In the genomic region with DNA sequence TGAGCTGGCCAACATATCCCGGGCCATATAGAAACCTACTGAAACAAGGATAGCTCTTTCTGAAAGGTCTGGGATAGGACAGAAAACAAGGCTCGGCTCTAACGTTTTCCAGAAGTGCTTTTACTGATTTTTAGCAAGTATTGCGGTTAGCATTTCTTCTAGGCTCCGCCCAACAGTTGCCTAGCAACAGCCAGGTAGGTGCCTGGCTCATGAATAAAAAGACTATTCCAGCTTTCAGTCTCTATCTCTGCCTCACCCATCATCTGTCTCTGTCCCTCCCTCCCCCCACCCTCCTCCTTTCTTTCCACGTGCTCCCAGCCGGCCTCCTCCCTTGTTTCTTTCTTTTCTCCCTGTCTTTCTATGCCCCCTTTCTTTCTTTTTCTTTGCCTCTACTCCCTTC, we compare ENCODE assay signal across 42 mouse cellular contexts. TPM values are rescaled to one million over a fixed set of nuclear protein-coding genes. Genes with fewer than 3 reads are reported as not detected.
DNase-seq lines count a peak whose midpoint lies in the region; ATAC-seq and TF ChIP-seq lines count a peak whose summit lies in the region.
"Had no signal": no experiment of that assay in that cellular context is flagged by ENCODE, and none has a peak within 500 bp of the region (broad histone marks: within the 10 kb centered on the region; RNA-seq: fewer than 3 reads in every experiment).

No protein-coding gene starts in this region.

- H3K27ac ChIP-seq in forebrain, postnatal 0 days (ENCODE audit: low read depth, low read length) = no peak overlapping the region
- H3K27ac ChIP-seq in forebrain, embryonic 12.5 days = no peak overlapping the region
- no peak overlapping the region for H3K27ac ChIP-seq in midbrain, embryonic 15.5 days
- no peak overlapping the region for H3K27ac ChIP-seq in midbrain, embryonic 13.5 days
- H3K27ac ChIP-seq in ES-Bruce4 (ENCODE audit: insufficient read depth, low read length) = peak overlapping the region; percentile 51
- H3K27ac ChIP-seq: heart, embryonic 10.5 days; hindbrain, embryonic 13.5 days; layer of hippocampus, adult 2 months; left cerebral cortex, adult 2 months; limb, embryonic 13.5 days had no signal

- H3K36me3 ChIP-seq in forebrain, postnatal 0 days (ENCODE audit: insufficient read depth) = no peaks in the 10 kb centered on the region
- no peaks in the 10 kb centered on the region for H3K36me3 ChIP-seq in forebrain, embryonic 12.5 days (replicated peaks)
- no peaks in the 10 kb centered on the region for H3K36me3 ChIP-seq in midbrain, embryonic 15.5 days (replicated peaks)
- H3K36me3 ChIP-seq in midbrain, embryonic 13.5 days = no peaks in the 10 kb centered on the region
- peaks cover 6% of the 10 kb centered on the region; the same call in 1 of the 2 replicates for H3K36me3 ChIP-seq in ES-Bruce4 (ENCODE audit: control insufficient read depth, insufficient read depth, low read length, poor library complexity, severe bottlenecking)
- H3K36me3 ChIP-seq: heart, embryonic 10.5 days; hindbrain, embryonic 13.5 days; limb, embryonic 13.5 days had no signal

- DNase-seq in forebrain, postnatal 0 days = peak; percentile 41
- DNase-seq in brain, embryonic 14.5 days (ENCODE audit: low read depth) = peak; percentile 18
- DNase-seq in right cerebral cortex, adult 2 months (ENCODE audit: low spot score in 2 of 2) = no peak
- DNase-seq: adrenal gland, postnatal 36 days; cerebellum, adult 2 months; cerebellum, postnatal 14 days; gastrocnemius, postnatal 25 days; heart, adult 11 months; heart, postnatal 36 days; kidney, adult 18-20 months; kidney, postnatal 36 days; lung, postnatal 36 days; right cerebral cortex, postnatal 14 days had no signal

- no peak for TF ChIP-seq POLR2A in ES-Bruce4 (IDR thresholded peaks at IDR 0.05; ENCODE audit: insufficient read depth, low read length)
- no peak for TF ChIP-seq POLR2A in brain, embryonic 14.5 days (IDR thresholded peaks at IDR 0.05; ENCODE audit: borderline replicate concordance, extremely low read depth, insufficient read depth, insufficient read length, poor library complexity, severe bottlenecking)

- H3K9me3 ChIP-seq in forebrain, postnatal 0 days (ENCODE audit: low read length) = no peaks in the 10 kb centered on the region
- no peaks in the 10 kb centered on the region for H3K9me3 ChIP-seq in forebrain, embryonic 12.5 days
- H3K9me3 ChIP-seq in midbrain, embryonic 15.5 days = no peaks in the 10 kb centered on the region
- H3K9me3 ChIP-seq in midbrain, embryonic 13.5 days = no peaks in the 10 kb centered on the region
- no peaks in the 10 kb centered on the region for H3K9me3 ChIP-seq in ES-Bruce4 (replicated peaks; ENCODE audit: control insufficient read depth, insufficient read depth, low read length, poor library complexity, severe bottlenecking)
- H3K9me3 ChIP-seq: heart, embryonic 10.5 days; hindbrain, embryonic 13.5 days; limb, embryonic 13.5 days; megakaryocyte, embryonic 14.5 days had no signal

- 27% methylated on average over 7 of the region's 7 CpGs for WGBS in forebrain, postnatal 0 days
- WGBS in forebrain, embryonic 12.5 days = 19% methylated on average over 7 of the region's 7 CpGs
- WGBS in midbrain, embryonic 15.5 days = 18% methylated on average over 7 of the region's 7 CpGs
- WGBS in midbrain, embryonic 13.5 days = 31% methylated on average over 7 of the region's 7 CpGs

- H3K9ac ChIP-seq in forebrain, postnatal 0 days = no peak overlapping the region
- H3K9ac ChIP-seq in forebrain, embryonic 12.5 days = no peak overlapping the region
- H3K9ac ChIP-seq in midbrain, embryonic 15.5 days = no peak overlapping the region
- no peak overlapping the region for H3K9ac ChIP-seq in midbrain, embryonic 13.5 days (replicated peaks)
- no peak overlapping the region for H3K9ac ChIP-seq in ES-Bruce4 (ENCODE audit: low read depth, poor library complexity, severe bottlenecking)
- H3K9ac ChIP-seq: hindbrain, embryonic 13.5 days; limb, embryonic 13.5 days had no signal

- no peak overlapping the region for H3K4me3 ChIP-seq in forebrain, postnatal 0 days (ENCODE audit: low read depth, low read length)
- no peak overlapping the region for H3K4me3 ChIP-seq in forebrain, embryonic 12.5 days (replicated peaks)
- H3K4me3 ChIP-seq in midbrain, embryonic 15.5 days = no peak overlapping the region
- no peak overlapping the region for H3K4me3 ChIP-seq in midbrain, embryonic 13.5 days (replicated peaks)
- no peak overlapping the region for H3K4me3 ChIP-seq in ES-Bruce4 (ENCODE audit: low read depth, low read length)
- H3K4me3 ChIP-seq: erythroblast, embryonic 14.5 days; heart, embryonic 10.5 days; hindbrain, embryonic 13.5 days; layer of hippocampus, adult 2 months; left cerebral cortex, adult 2 months; limb, embryonic 13.5 days; megakaryocyte, embryonic 14.5 days had no signal

- no peak overlapping the region for H3K4me2 ChIP-seq in forebrain, postnatal 0 days (ENCODE audit: low read depth)
- no peak overlapping the region for H3K4me2 ChIP-seq in forebrain, embryonic 12.5 days
- H3K4me2 ChIP-seq in midbrain, embryonic 15.5 days = no peak overlapping the region
- H3K4me2 ChIP-seq in midbrain, embryonic 13.5 days (replicated peaks) = no peak overlapping the region
- H3K4me2 ChIP-seq: hindbrain, embryonic 13.5 days; limb, embryonic 13.5 days; liver, embryonic 11.5 days had no signal

- ATAC-seq in forebrain, postnatal 0 days = peak; percentile 69
- ATAC-seq in forebrain, embryonic 12.5 days (ENCODE audit: low FRiP score) = no peak
- peak; percentile 37; the same call in 1 of the 2 replicates for ATAC-seq in midbrain, embryonic 15.5 days (replicated peaks)
- no peak for ATAC-seq in midbrain, embryonic 13.5 days

- TF ChIP-seq CTCF in forebrain, postnatal 0 days (IDR thresholded peaks at IDR 0.05; ENCODE audit: low read depth) = no peak
- no peak for TF ChIP-seq CTCF in ES-Bruce4 (IDR thresholded peaks at IDR 0.05; ENCODE audit: low read depth, low read length)
- TF ChIP-seq CTCF in brain, embryonic 14.5 days (IDR thresholded peaks at IDR 0.05; ENCODE audit: borderline replicate concordance, extremely low read depth, insufficient read depth, insufficient read length) = no peak

- TF ChIP-seq EP300 in ES-Bruce4 (IDR thresholded peaks at IDR 0.05; ENCODE audit: insufficient read depth, low read depth, low read length) = peak; percentile 41; the same call in 1 of the 2 replicates

- H3K27me3 ChIP-seq in forebrain, postnatal 0 days (ENCODE audit: insufficient read depth, low read length) = 0 out of 2 replicates have a peak, but pooled peaks cover 5% of the 10 kb centered on the region
- H3K27me3 ChIP-seq in forebrain, embryonic 12.5 days = peaks cover 34% of the 10 kb centered on the region
- peaks cover 8% of the 10 kb centered on the region for H3K27me3 ChIP-seq in midbrain, embryonic 15.5 days (replicated peaks)
- peaks cover 44% of the 10 kb centered on the region for H3K27me3 ChIP-seq in midbrain, embryonic 13.5 days
- H3K27me3 ChIP-seq in ES-Bruce4 (ENCODE audit: control insufficient read depth, insufficient read depth, low read length, poor library complexity, severe bottlenecking) = no peaks in the 10 kb centered on the region

- no peaks in the 10 kb centered on the region for H3K4me1 ChIP-seq in forebrain, postnatal 0 days (ENCODE audit: insufficient read depth)
- H3K4me1 ChIP-seq in forebrain, embryonic 12.5 days = peaks cover 16% of the 10 kb centered on the region
- H3K4me1 ChIP-seq in midbrain, embryonic 15.5 days = peaks cover 3% of the 10 kb centered on the region; the same call in 1 of the 2 replicates
- H3K4me1 ChIP-seq in midbrain, embryonic 13.5 days (replicated peaks) = peaks cover 9% of the 10 kb centered on the region
- H3K4me1 ChIP-seq in ES-Bruce4 (ENCODE audit: control insufficient read depth, insufficient read depth, low read length) = peaks cover 15% of the 10 kb centered on the region

RNA-seq across cellular contexts. Expression of gene Foxi3, which starts 9.4 kb away (rescaled TPM):
- total RNA-seq in forebrain, postnatal 0 days (2014; rRNA removed) = not detected in 2 replicates
- not detected in 2 replicates for polyA plus RNA-seq in forebrain, postnatal 0 days (2015; fragmentation: Nextera tagmentation; extraction: Ambion mirVana)
- 0.20 TPM in 1 of 2 replicates, not detected in the other for polyA plus RNA-seq in forebrain, embryonic 12.5 days (2016; fragmentation: Nextera tagmentation; extraction: Ambion mirVana)
- polyA plus RNA-seq in midbrain, embryonic 15.5 days (2015; fragmentation: Nextera tagmentation; extraction: Ambion mirVana) = not detected in 2 replicates
- not detected in 2 replicates for polyA plus RNA-seq in midbrain, embryonic 13.5 days (2015; fragmentation: Nextera tagmentation; extraction: Ambion mirVana)
- 6.3 and 7.0 TPM in 2 replicates for polyA plus RNA-seq in ES-Bruce4 (2011; ENCODE audit: insufficient read depth, insufficient read length, low read depth, missing spikeins)
- 0.08 and 0.49 TPM in 2 replicates for polyA plus RNA-seq in brain, embryonic 14.5 days (2012; rRNA removed)
- total RNA-seq: adrenal gland, adult 18-20 months; adrenal gland, postnatal 36 days; gastrocnemius, adult 18-20 months; gastrocnemius, postnatal 25 days; heart, postnatal 36 days; layer of hippocampus, adult 2 months; layer of hippocampus, postnatal 14 days; left cerebral cortex, adult 2 months; left cerebral cortex, postnatal 25 days; monocyte, adult 5-6 weeks had no signal
- polyA plus RNA-seq: cerebellum, adult 2 months; cortical plate, adult 2 months; erythroblast, embryonic 14.5 days; forebrain, embryonic 11.5 days; frontal cortex, adult 2 months; heart, embryonic 10.5 days; heart, embryonic 16.5 days; hindbrain, embryonic 13.5 days; intestine, embryonic 14.5 days; kidney, embryonic 16.5 days; liver, embryonic 11.5 days; liver, embryonic 16.5 days; lung, embryonic 16.5 days; neural tube, embryonic 14.5 days; small intestine, adult 2 months; stomach, embryonic 14.5 days had no signal

RNA-seq across cellular contexts. Expression of gene Tex37, which starts 47.0 kb away (rescaled TPM):
- not detected in 2 replicates for total RNA-seq in forebrain, postnatal 0 days (2014; rRNA removed)
- polyA plus RNA-seq in forebrain, postnatal 0 days (2015; fragmentation: Nextera tagmentation; extraction: Ambion mirVana) = not detected in 2 replicates
- not detected in 2 replicates for polyA plus RNA-seq in forebrain, embryonic 12.5 days (2016; fragmentation: Nextera tagmentation; extraction: Ambion mirVana)
- polyA plus RNA-seq in midbrain, embryonic 15.5 days (2015; fragmentation: Nextera tagmentation; extraction: Ambion mirVana) = not detected in 2 replicates
- polyA plus RNA-seq in midbrain, embryonic 13.5 days (2015; fragmentation: Nextera tagmentation; extraction: Ambion mirVana) = not detected in 2 replicates
- not detected in 2 replicates for polyA plus RNA-seq in ES-Bruce4 (2011; ENCODE audit: insufficient read depth, insufficient read length, low read depth, missing spikeins)
- polyA plus RNA-seq in brain, embryonic 14.5 days (2012; rRNA removed) = not detected in 2 replicates
- total RNA-seq: adrenal gland, adult 18-20 months; adrenal gland, postnatal 36 days; gastrocnemius, adult 18-20 months; gastrocnemius, postnatal 25 days; heart, postnatal 36 days; layer of hippocampus, adult 2 months; layer of hippocampus, postnatal 14 days; left cerebral cortex, adult 2 months; left cerebral cortex, postnatal 25 days; monocyte, adult 5-6 weeks had no signal
- polyA plus RNA-seq: cerebellum, adult 2 months; cortical plate, adult 2 months; embryonic facial prominence, embryonic 14.5 days; erythroblast, embryonic 14.5 days; forebrain, embryonic 11.5 days; frontal cortex, adult 2 months; heart, embryonic 10.5 days; heart, embryonic 16.5 days; hindbrain, embryonic 13.5 days; intestine, embryonic 14.5 days; kidney, embryonic 16.5 days; limb, embryonic 13.5 days; liver, embryonic 11.5 days; liver, embryonic 16.5 days; lung, embryonic 16.5 days; neural tube, embryonic 14.5 days; small intestine, adult 2 months; stomach, embryonic 14.5 days had no signal

Comparison
In these comparisons a context has a peak if more than half of its experiments do, and no peak if none do; other contexts are left out.
1. ATAC-seq: peak in forebrain, postnatal 0 days (single experiment) and midbrain, embryonic 15.5 days (single experiment); none in forebrain, embryonic 12.5 days (single experiment) and midbrain, embryonic 13.5 days (single experiment).
2. DNase-seq: peak in forebrain, postnatal 0 days (single experiment) and brain, embryonic 14.5 days (single experiment); none in right cerebral cortex, adult 2 months (0 of 2).